Mouse (Mus musculus): ENCODE results near the gene Tenm3.

DNA sequence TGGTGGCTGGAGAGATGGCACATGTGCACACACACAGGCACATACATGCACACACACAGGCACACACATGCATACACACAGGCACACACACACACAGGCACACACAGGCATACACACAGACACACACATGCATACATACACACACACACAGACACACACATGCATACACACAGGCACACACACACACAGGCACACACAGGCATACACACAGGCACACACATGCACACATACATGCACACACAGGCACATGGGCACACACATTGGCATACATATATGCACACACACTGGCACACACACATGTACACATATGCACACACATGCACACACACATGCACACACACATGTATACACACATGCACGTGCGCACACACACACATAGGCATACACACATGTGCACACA, 271.4 kb downstream of the Tenm3 start:
- no peak for TF ChIP-seq CTCF (IDR thresholded peaks at IDR 0.05; ENCODE audit: low read depth)
- no peak for TF ChIP-seq EP300 (IDR thresholded peaks at IDR 0.05; ENCODE audit: low read depth)
